Mouse (Mus musculus): ENCODE measurements around the gene Mlxipl. TPM values are rescaled to one million over a fixed set of nuclear protein-coding genes. Genes with fewer than 3 reads are reported as not detected.

Mlxipl gene
- polyA plus RNA-seq, 1 experiment from 2014 or later: 0.91 TPM

DNA sequence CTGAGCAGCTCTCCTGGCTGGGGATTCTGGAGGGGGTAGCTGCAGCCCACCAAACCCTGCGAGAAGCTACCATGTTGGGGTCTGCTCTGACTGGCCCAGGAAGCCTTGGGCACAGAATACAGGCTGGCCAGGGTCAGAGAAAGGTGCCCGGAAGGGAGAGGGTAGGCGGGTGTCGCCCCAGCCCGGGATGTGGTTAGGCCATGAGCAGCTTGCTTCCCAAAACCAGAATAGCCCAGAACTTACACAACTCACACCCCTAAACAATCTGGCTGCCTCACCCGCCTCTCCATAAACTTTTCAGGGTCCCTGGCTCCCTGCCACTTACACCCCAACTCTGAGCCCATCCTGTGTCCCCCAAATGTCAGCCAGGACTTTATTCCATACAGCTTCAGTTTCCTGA lies 38.0 kb downstream of the Mlxipl start:
- H3K4me3 ChIP-seq (replicated peaks; ENCODE audit: low read length): no peak overlapping the region
- 81% methylated on average over 6 of the region's 6 CpGs for WGBS
- no peak for ATAC-seq (ENCODE audit: low FRiP score)

DNA sequence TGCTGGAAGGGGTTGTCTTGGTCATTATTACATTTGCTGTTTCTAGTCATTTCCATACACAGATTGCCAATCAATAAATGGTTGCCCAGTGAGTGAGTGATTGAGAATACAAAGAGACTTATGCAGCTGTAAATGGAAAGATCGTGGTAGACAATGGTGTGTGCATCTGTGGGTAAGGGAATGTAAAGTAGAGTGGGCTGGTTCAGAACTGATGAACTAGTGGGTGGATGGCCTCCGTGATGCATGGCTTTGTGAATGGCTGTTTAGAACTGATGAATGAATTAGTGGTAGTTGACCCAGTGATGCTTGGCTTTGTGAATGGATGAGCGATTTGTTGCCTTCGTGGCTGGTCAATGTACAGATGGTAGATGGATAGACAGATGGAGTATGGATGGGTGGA lies 40.1 kb downstream of the Mlxipl start:
- Histone ChIP-seq H3K27me3 (ENCODE audit: control insufficient read depth, insufficient read depth, low read length) (peaks cover 28% of the 10 kb centered on the region), H3K4me2 (replicated peaks) (no peak overlapping the region), H3K27ac (no peak overlapping the region), H3K9me3 (ENCODE audit: control insufficient read depth, low read length) (no peaks in the 10 kb centered on the region), H3K9ac (no peak overlapping the region), H3K4me3 (replicated peaks; ENCODE audit: low read length) (no peak overlapping the region), H3K4me1 (replicated peaks; ENCODE audit: control insufficient read depth, insufficient read depth, low read length) (0 out of 2 replicates have a peak, but pooled peaks cover 6% of the 10 kb centered on the region), H3K36me3 (replicated peaks; ENCODE audit: control insufficient read depth, insufficient read depth) (no peaks in the 10 kb centered on the region)
- no peak for ATAC-seq (ENCODE audit: low FRiP score)
- 84% methylated on average over 4 of the region's 4 CpGs for WGBS
- DNase-seq (ENCODE audit: low spot score): no peak

More for the DNA sequence above, 38.0 kb downstream of the Mlxipl start:
- no peak overlapping the region for H3K27ac ChIP-seq
- H3K27me3 ChIP-seq (ENCODE audit: control insufficient read depth, insufficient read depth, low read length): peaks cover 8% of the 10 kb centered on the region
- no peaks in the 10 kb centered on the region for H3K9me3 ChIP-seq (ENCODE audit: control insufficient read depth, low read length)
- H3K36me3 ChIP-seq (replicated peaks; ENCODE audit: control insufficient read depth, insufficient read depth): no peaks in the 10 kb centered on the region
- no peak overlapping the region for H3K9ac ChIP-seq
- no peaks in the 10 kb centered on the region for H3K4me1 ChIP-seq (replicated peaks; ENCODE audit: control insufficient read depth, insufficient read depth, low read length)
- DNase-seq (ENCODE audit: low spot score): no peak
- no peak overlapping the region for H3K4me2 ChIP-seq (replicated peaks)

DNA sequence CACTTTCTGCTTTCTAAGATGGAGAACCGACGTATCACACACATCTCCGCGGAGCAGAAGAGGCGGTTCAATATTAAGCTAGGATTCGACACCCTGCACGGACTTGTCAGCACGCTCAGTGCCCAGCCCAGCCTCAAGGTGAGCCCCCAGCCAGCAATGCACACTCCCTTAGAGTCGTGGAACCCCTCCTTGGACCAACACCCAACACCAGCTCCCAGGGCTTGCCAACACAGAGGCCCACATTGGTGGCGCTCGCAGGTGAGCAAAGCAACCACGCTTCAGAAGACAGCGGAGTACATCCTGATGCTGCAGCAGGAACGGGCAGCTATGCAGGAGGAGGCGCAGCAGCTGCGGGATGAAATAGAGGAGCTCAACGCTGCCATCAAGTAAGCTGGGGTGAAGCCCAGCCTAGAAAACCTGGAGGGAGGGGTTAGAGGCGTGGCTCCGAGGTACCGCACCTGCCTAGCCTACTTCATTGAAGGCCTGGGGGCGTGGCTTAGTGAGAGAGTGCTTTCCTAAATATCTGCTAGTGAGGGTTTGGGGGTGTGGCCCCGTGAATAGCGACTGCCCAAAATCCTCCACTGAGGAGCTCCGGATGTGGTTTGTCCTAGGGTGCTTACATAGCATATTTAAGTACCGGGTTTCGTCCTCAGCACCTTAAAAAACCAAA lies 44.2 kb downstream of the Mlxipl start:
- DNase-seq (ENCODE audit: low spot score): no peak
- WGBS: 4% methylated on average over 26 of the region's 26 CpGs
- Histone ChIP-seq H3K27ac (no peak overlapping the region), H3K9ac (no peak overlapping the region), H3K4me3 (replicated peaks; ENCODE audit: low read length) (peak overlapping the region; percentile 11; the same call in 1 of the 2 replicates), H3K36me3 (replicated peaks; ENCODE audit: control insufficient read depth, insufficient read depth) (no peaks in the 10 kb centered on the region), H3K4me2 (replicated peaks) (peak overlapping the region; percentile 37), H3K27me3 (ENCODE audit: control insufficient read depth, insufficient read depth, low read length) (peaks cover 32% of the 10 kb centered on the region), H3K9me3 (ENCODE audit: control insufficient read depth, low read length) (no peaks in the 10 kb centered on the region), H3K4me1 (replicated peaks; ENCODE audit: control insufficient read depth, insufficient read depth, low read length) (0 out of 2 replicates have a peak, but pooled peaks cover 6% of the 10 kb centered on the region)
- ATAC-seq (ENCODE audit: low FRiP score): no peak

DNA sequence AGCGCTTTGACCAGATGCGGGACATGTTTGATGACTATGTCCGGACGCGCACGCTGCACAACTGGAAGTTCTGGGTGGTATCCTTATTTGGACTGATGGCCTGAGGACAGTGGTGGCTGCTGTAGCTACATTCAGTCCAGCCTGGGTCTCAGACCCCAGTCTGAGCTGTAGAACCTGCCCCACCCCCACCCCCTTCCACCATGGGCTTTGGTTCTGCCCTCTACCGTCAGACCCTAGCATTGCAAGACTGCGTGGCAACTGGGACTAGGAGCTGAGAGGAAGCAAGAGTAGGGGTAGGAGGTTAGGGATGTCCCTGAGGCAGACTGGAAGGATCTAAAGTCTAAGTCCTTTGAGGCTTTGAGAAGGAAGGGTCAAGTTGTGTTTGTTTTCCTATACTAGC lies 44.8 kb downstream of the Mlxipl start:
- WGBS: 3% methylated on average over 8 of the region's 8 CpGs

DNA sequence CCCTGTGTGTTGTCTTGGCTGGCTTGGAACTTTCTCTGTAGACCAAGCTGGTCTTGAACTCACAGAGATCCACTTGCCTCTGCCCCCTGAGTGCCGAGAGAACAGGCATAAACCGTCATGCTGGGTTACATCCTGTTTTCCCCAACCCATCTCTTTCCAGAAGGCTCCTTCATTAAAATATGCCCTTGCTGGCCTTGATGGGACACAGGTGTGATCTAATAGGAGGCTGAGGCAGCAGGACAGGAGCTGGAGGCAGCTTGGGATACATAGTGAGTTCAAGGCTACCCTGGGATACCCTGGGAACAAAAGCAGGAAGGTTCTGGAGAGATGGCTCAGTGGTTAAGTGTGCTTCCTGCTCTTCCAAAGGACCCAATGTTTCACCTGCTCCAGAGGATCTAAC lies 50.2 kb downstream of the Mlxipl start:
- Histone ChIP-seq H3K27ac (no peak overlapping the region), H3K4me2 (replicated peaks) (no peak overlapping the region), H3K27me3 (ENCODE audit: control insufficient read depth, insufficient read depth, low read length) (peaks cover 3% of the 10 kb centered on the region; the same call in 1 of the 2 replicates), H3K9ac (no peak overlapping the region), H3K4me3 (replicated peaks; ENCODE audit: low read length) (no peak overlapping the region), H3K9me3 (ENCODE audit: control insufficient read depth, low read length) (no peaks in the 10 kb centered on the region), H3K4me1 (replicated peaks; ENCODE audit: control insufficient read depth, insufficient read depth, low read length) (no peaks in the 10 kb centered on the region), H3K36me3 (replicated peaks; ENCODE audit: control insufficient read depth, insufficient read depth) (no peaks in the 10 kb centered on the region)
- 74% methylated on average over 2 of the region's 2 CpGs for WGBS
- no peak for DNase-seq (ENCODE audit: low spot score)
- ATAC-seq (ENCODE audit: low FRiP score): no peak

More for the DNA sequence above, 44.8 kb downstream of the Mlxipl start:
- no peak overlapping the region for H3K27ac ChIP-seq
- peaks cover 32% of the 10 kb centered on the region for H3K27me3 ChIP-seq (ENCODE audit: control insufficient read depth, insufficient read depth, low read length)
- H3K4me1 ChIP-seq (replicated peaks; ENCODE audit: control insufficient read depth, insufficient read depth, low read length): 0 out of 2 replicates have a peak, but pooled peaks cover 6% of the 10 kb centered on the region
- no peak for ATAC-seq (ENCODE audit: low FRiP score)
- no peak for DNase-seq (ENCODE audit: low spot score)
- H3K4me3 ChIP-seq (replicated peaks; ENCODE audit: low read length): peak overlapping the region; percentile 11; the same call in 1 of the 2 replicates
- no peaks in the 10 kb centered on the region for H3K9me3 ChIP-seq (ENCODE audit: control insufficient read depth, low read length)
- peak overlapping the region; percentile 37 for H3K4me2 ChIP-seq (replicated peaks)
- no peak overlapping the region for H3K9ac ChIP-seq
- no peaks in the 10 kb centered on the region for H3K36me3 ChIP-seq (replicated peaks; ENCODE audit: control insufficient read depth, insufficient read depth)

DNA sequence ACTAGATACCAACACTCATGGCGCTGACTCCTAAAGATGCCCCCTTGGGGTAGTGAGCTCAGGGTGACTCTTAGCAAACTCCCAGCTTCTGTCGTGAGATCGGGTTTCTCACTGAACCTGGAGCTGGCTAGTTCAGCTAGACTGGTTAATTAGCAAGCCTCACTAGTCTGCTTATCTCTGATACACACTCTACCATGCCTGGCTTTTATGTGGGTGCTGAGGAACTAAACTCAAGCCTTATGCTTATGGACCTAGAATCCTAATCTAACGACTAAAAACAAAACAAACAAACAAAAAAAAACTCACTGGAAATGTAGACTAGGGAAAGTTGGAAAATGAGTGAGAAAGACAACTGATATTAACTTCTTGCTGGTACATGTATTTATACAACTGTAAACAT lies 54.8 kb downstream of the Mlxipl start:
- peaks cover 8% of the 10 kb centered on the region for H3K4me1 ChIP-seq (replicated peaks; ENCODE audit: control insufficient read depth, insufficient read depth, low read length)
- H3K4me2 ChIP-seq (replicated peaks): no peak overlapping the region
- H3K36me3 ChIP-seq (replicated peaks; ENCODE audit: control insufficient read depth, insufficient read depth): no peaks in the 10 kb centered on the region
- ATAC-seq (ENCODE audit: low FRiP score) (no peak), DNase-seq (ENCODE audit: low spot score) (no peak)
- no peaks in the 10 kb centered on the region for H3K9me3 ChIP-seq (ENCODE audit: control insufficient read depth, low read length)
- 66% methylated on average over 4 of the region's 4 CpGs for WGBS
- no peak overlapping the region for H3K4me3 ChIP-seq (replicated peaks; ENCODE audit: low read length)
- H3K27ac ChIP-seq: no peak overlapping the region
- H3K27me3 ChIP-seq (ENCODE audit: control insufficient read depth, insufficient read depth, low read length): no peaks in the 10 kb centered on the region
- no peak overlapping the region for H3K9ac ChIP-seq

DNA sequence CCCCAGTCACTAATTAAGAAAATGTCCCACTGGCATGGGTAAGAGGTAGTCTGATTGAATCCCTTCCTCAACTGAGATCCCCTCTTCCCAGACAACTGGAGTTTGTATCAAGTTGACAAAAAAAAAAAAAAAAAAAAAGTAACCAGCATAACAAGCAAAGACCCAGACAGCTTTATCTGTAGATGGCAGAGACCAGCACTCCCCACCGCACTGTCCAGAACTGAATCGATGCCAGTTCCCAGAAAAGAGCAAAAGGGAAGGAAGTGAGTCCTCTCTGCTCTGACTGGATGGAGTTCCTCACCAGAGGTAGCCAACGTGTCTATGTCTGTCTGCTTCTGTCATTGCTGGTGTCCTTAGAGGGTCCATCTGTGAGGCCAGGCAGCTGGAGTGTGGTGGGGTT lies 55.8 kb downstream of the Mlxipl start:
- H3K27me3 ChIP-seq (ENCODE audit: control insufficient read depth, insufficient read depth, low read length): no peaks in the 10 kb centered on the region
- DNase-seq (ENCODE audit: low spot score): no peak
- no peak for ATAC-seq (ENCODE audit: low FRiP score)
- no peaks in the 10 kb centered on the region for H3K9me3 ChIP-seq (ENCODE audit: control insufficient read depth, low read length)
- H3K9ac ChIP-seq: no peak overlapping the region
- H3K4me2 ChIP-seq (replicated peaks): no peak overlapping the region
- H3K4me3 ChIP-seq (replicated peaks; ENCODE audit: low read length): no peak overlapping the region
- no peak overlapping the region for H3K27ac ChIP-seq
- 87% methylated on average over 3 of the region's 3 CpGs for whole genome bisulfite sequencing
- H3K36me3 ChIP-seq (replicated peaks; ENCODE audit: control insufficient read depth, insufficient read depth): no peaks in the 10 kb centered on the region
- peaks cover 15% of the 10 kb centered on the region for H3K4me1 ChIP-seq (replicated peaks; ENCODE audit: control insufficient read depth, insufficient read depth, low read length)

DNA sequence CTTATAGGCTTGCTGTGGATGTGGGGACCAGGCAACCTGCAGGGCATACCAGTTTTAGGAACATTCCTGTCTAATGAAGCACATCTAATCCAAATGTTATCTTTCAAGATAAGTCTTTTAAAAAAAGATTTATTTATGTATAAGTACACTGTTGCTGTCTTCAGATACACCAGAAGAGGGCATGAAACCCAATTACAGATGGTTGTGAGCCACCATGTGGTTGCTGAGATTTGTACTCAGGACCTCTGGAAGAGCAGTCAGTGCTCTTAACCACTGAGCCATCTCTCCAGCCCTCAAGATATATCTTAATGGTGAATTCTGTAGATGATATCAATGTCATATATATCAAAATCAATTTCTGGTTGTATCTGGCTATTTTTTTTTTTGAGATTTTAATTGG lies 56.3 kb downstream of the Mlxipl start:
- no peak overlapping the region for H3K9ac ChIP-seq
- ATAC-seq (ENCODE audit: low FRiP score) (no peak), DNase-seq (ENCODE audit: low spot score) (no peak)
- no peaks in the 10 kb centered on the region for H3K9me3 ChIP-seq (ENCODE audit: control insufficient read depth, low read length)
- H3K27ac ChIP-seq: no peak overlapping the region
- H3K4me3 ChIP-seq (replicated peaks; ENCODE audit: low read length): no peak overlapping the region
- H3K36me3 ChIP-seq (replicated peaks; ENCODE audit: control insufficient read depth, insufficient read depth): no peaks in the 10 kb centered on the region
- H3K27me3 ChIP-seq (ENCODE audit: control insufficient read depth, insufficient read depth, low read length): no peaks in the 10 kb centered on the region
- no peak overlapping the region for H3K4me2 ChIP-seq (replicated peaks)
- peaks cover 15% of the 10 kb centered on the region for H3K4me1 ChIP-seq (replicated peaks; ENCODE audit: control insufficient read depth, insufficient read depth, low read length)

DNA sequence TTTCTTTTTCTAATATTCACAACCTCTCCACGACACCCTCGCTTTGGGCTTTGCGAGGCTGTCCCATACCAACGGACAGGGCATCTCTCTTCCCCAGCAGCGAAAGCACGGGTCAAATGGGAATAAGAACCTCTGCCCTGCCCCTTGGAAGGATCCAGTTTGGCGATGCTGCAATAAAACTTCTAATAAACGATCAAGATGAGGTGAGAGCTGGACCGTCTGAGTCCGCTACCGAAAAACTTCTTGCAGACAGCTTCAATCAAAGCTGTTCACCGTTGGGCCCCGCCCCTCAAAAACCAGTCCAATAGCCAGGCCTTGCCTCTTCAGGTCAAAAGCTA lies 59.0 kb downstream of the Mlxipl start:
- Histone ChIP-seq H3K27ac (no peak overlapping the region), H3K27me3 (ENCODE audit: control insufficient read depth, insufficient read depth, low read length) (no peaks in the 10 kb centered on the region), H3K4me2 (replicated peaks) (peak overlapping the region; percentile 79), H3K4me3 (replicated peaks; ENCODE audit: low read length) (peak overlapping the region; percentile 80), H3K9me3 (ENCODE audit: control insufficient read depth, low read length) (no peaks in the 10 kb centered on the region), H3K9ac (peak overlapping the region; percentile 79), H3K36me3 (replicated peaks; ENCODE audit: control insufficient read depth, insufficient read depth) (no peaks in the 10 kb centered on the region), H3K4me1 (replicated peaks; ENCODE audit: control insufficient read depth, insufficient read depth, low read length) (peaks cover 15% of the 10 kb centered on the region)
- 2% methylated on average over 13 of the region's 13 CpGs for WGBS
- ATAC-seq (ENCODE audit: low FRiP score): no peak
- DNase-seq (ENCODE audit: low spot score): no peak

All from hindbrain, embryonic 14.5 days (tissue).